Mouse (Mus musculus): Measurements from ENCODE around the gene Crb1. TPM values are rescaled to one million over a fixed set of nuclear protein-coding genes. Genes with fewer than 3 reads are reported as not detected.

Crb1 gene
- polyA plus RNA-seq, 1 experiment: 0.13 TPM

- Histone ChIP-seq H3K27me3 (replicated peaks) (no peaks in the 10 kb centered on the region), H3K9me3 (no peaks in the 10 kb centered on the region), H3K36me3 (replicated peaks; ENCODE audit: low read length) (peaks cover 1% of the 10 kb centered on the region), H3K4me1 (peaks cover 3% of the 10 kb centered on the region; the same call in 1 of the 2 replicates), H3K4me3 (replicated peaks) (no peak overlapping the region)
- no peak for TF ChIP-seq FLI1 (IDR thresholded peaks at IDR 0.05; ENCODE audit: low read length)
- no peak for TF ChIP-seq GATA1 (IDR thresholded peaks at IDR 0.05; ENCODE audit: borderline replicate concordance, low read length)
Observed at GRCm38 (mm10) chr1:139153006-139153405, 223.9 kb downstream of the Crb1 start.

Other genes starting within 250 kb of the Crb1 start
- gene Zbtb41, start 45.2 kb upstream of the Crb1 start, polyA plus RNA-seq (2012; ENCODE audit: insufficient read depth, low replicate concordance): 0.06 TPM in 1 of 2 replicates, not detected in the other
- 0.20 TPM in 1 of 2 replicates, not detected in the other for gene Aspm, start 77.7 kb upstream of the Crb1 start, polyA plus RNA-seq (2012; ENCODE audit: insufficient read depth, low replicate concordance)
- not detected in 2 replicates for gene F13b, start 124.6 kb upstream of the Crb1 start, polyA plus RNA-seq (2012; ENCODE audit: insufficient read depth, low replicate concordance)
- not detected in 2 replicates for gene Cfhr1, start 183.2 kb upstream of the Crb1 start, polyA plus RNA-seq (2012; ENCODE audit: insufficient read depth, low replicate concordance)